Comparison of ENCODE assay signal across 16 mouse cellular contexts in genomic region chr5:4323387-4323704, GRCm38 (mm10).
DNase-seq lines count a peak whose midpoint lies in the region; ATAC-seq lines count a peak whose summit lies in the region.
"Had no signal": no experiment of that assay in that cellular context is flagged by ENCODE, and none has a peak within 500 bp of the region (broad histone marks: within the 10 kb centered on the region; RNA-seq: fewer than 3 reads in every experiment).

No protein-coding gene starts in this region.

- 0 out of 2 replicates have a peak overlapping the region, but pooled peaks have one; percentile 27 for H3K27ac ChIP-seq in intestine, embryonic 15.5 days
- no peak overlapping the region for H3K27ac ChIP-seq in intestine, embryonic 16.5 days (ENCODE audit: low read length)
- H3K27ac ChIP-seq: embryonic facial prominence, embryonic 12.5 days; forebrain, embryonic 13.5 days; liver, embryonic 14.5 days had no signal

- no peak overlapping the region for H3K4me2 ChIP-seq in intestine, embryonic 15.5 days (replicated peaks)
- H3K4me2 ChIP-seq in intestine, embryonic 16.5 days (ENCODE audit: low read depth, low read length): no peak overlapping the region
- H3K4me2 ChIP-seq: embryonic facial prominence, embryonic 12.5 days; forebrain, embryonic 13.5 days had no signal

- H3K4me1 ChIP-seq in intestine, embryonic 15.5 days (replicated peaks): peaks cover 2% of the 10 kb centered on the region; the same call in 1 of the 2 replicates
- H3K4me1 ChIP-seq in intestine, embryonic 16.5 days (ENCODE audit: control insufficient read depth, insufficient read depth, low read length): peaks cover 7% of the 10 kb centered on the region

- H3K9me3 ChIP-seq in intestine, embryonic 15.5 days: no peaks in the 10 kb centered on the region
- no peaks in the 10 kb centered on the region for H3K9me3 ChIP-seq in intestine, embryonic 16.5 days (ENCODE audit: control insufficient read depth, low read length)

- H3K4me3 ChIP-seq in intestine, embryonic 15.5 days (replicated peaks): no peak overlapping the region
- H3K4me3 ChIP-seq in intestine, embryonic 16.5 days (ENCODE audit: low read length): no peak overlapping the region
- H3K4me3 ChIP-seq: embryonic facial prominence, embryonic 12.5 days; forebrain, embryonic 13.5 days had no signal

- no peaks in the 10 kb centered on the region for H3K27me3 ChIP-seq in intestine, embryonic 15.5 days (replicated peaks)
- H3K27me3 ChIP-seq in intestine, embryonic 16.5 days (replicated peaks; ENCODE audit: control insufficient read depth, insufficient read depth, low read length): no peaks in the 10 kb centered on the region
- H3K27me3 ChIP-seq: embryonic facial prominence, embryonic 12.5 days; forebrain, embryonic 13.5 days had no signal

- no peak overlapping the region for H3K9ac ChIP-seq in intestine, embryonic 15.5 days
- no peak overlapping the region for H3K9ac ChIP-seq in intestine, embryonic 16.5 days (ENCODE audit: low read depth, low read length)
- H3K9ac ChIP-seq: embryonic facial prominence, embryonic 12.5 days; forebrain, embryonic 13.5 days; liver, embryonic 14.5 days had no signal

- WGBS in intestine, embryonic 15.5 days: 78% methylated on average over 2 of the region's 2 CpGs
- 65% methylated on average over 2 of the region's 2 CpGs for WGBS in intestine, embryonic 16.5 days

- H3K36me3 ChIP-seq in intestine, embryonic 15.5 days: no peaks in the 10 kb centered on the region
- H3K36me3 ChIP-seq in intestine, embryonic 16.5 days (ENCODE audit: control insufficient read depth, insufficient read depth, low read length): no peaks in the 10 kb centered on the region
- H3K36me3 ChIP-seq: embryonic facial prominence, embryonic 12.5 days had no signal

- DNase-seq in adrenal gland, adult (ENCODE audit: inconsistent age in 2 of 2, low spot score in 1 of 2): peak; percentile 69 to 77
- DNase-seq in adrenal gland, postnatal 4 days (ENCODE audit: low spot score in 2 of 2): no peak
- peak; percentile 35 to 38 for DNase-seq in urinary bladder, postnatal 36 days (ENCODE audit: low spot score in 2 of 2)
- DNase-seq in urinary bladder, postnatal 25 days (ENCODE audit: low spot score): no peak
- DNase-seq in spleen, adult 12 weeks (ENCODE audit: low spot score): no peak
- no peak for DNase-seq in cerebellum, postnatal 36 days
- DNase-seq: cerebellum, postnatal 25 days; gastrocnemius, postnatal 14 days; heart, postnatal 14 days; right cerebral cortex, postnatal 25 days; thymus, postnatal 4 days had no signal

- no peak for ATAC-seq in intestine, embryonic 15.5 days
- ATAC-seq in intestine, embryonic 16.5 days: no peak
- ATAC-seq: forebrain, embryonic 13.5 days had no signal

Comparison
In these comparisons a context has a peak if more than half of its experiments do, and no peak if none do; other contexts are left out.
1. DNase-seq: peak in adrenal gland, adult (2 of 2) and urinary bladder, postnatal 36 days (2 of 2); none in adrenal gland, postnatal 4 days (0 of 2), urinary bladder, postnatal 25 days (single experiment), spleen, adult 12 weeks (single experiment) and cerebellum, postnatal 36 days (0 of 2).